Mouse (Mus musculus): ENCODE data around the gene Mrpl22.
A peak's percentile ranks its signal among the peaks of the same experiment; 100 is the strongest.
"Not testable (repeated sequence)": the region's sequence is repeated elsewhere in the genome, so short reads cannot be mapped to it uniquely, and the experiment has no call there.

Mrpl22 gene

DNA sequence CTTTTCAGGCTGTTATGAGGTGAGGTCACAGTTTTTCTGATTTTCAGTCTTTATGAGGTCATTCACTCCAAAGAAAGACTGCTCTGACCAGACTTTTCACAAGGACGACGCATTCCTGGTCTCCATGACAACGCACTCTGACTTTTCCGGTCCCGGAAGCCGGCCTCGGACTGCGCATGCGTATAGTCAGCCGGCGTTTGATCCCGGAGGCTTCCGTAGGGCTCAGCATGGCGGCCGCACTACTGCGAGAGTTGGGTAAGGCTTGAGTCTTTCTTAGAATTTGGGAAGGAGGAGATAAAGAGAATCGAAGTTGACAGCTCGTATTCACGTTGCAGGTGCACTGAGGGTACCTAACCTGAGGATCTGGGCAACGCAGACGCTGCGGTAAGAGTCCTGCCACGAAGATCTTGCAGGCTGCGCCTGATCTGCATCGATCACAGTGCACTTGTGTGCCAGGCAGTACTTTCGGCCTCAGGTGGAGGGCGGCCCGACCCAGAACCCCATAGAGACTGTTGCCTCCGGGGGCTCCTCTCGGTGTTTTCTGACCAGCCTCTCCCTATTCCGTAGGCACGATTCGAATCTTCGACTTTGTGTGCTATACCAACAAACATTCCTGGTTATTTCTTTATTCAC lies at the start of gene Mrpl22:
Gene Mrpl22, plus strand, starts transcription at position 203 of the 633 bp plus-strand sequence.
- DNase-seq, result peak; percentile 95 to 97

DNA sequence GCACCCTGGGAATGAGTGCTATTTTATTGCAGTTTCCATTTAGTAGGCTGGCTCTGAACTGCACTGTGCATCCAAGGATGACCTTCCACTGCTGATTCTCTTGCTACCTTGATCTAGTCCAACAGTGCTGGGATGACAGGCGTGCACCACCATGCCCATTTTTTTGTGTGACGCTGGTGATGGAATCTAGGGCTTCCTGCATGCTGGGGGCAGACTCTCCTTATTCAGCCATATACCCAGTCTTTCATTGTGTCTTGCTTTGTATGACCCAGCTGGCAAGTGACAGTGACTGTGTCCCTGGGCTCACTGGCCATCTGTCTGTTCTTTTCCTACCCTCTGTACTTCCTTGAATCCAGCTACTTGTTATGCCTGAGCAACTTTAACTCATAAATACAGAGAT lies 47.8 kb upstream of the Mrpl22 start:
- DNase-seq, result no peak

DNA sequence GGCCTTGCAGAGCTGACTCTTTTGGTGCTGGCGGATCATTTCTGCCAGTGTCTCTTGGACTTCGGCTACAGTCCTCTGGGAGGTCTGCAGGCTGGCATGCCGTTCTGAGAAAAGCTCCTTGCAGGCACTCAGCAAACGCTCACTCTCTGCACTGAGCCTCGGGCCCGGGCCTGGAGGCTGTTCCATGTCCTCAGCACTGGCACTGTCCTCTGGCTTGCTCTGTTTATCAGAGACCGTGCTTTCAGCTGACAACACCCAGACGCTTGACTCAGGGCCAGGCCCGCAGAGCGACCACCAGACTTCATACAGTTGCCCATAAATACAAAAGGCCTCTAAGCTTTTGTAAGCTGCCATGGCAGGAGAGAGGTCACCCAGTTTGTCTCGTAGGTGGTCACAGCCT lies 46.4 kb upstream of the Mrpl22 start:
- DNase-seq, result no peak

DNA sequence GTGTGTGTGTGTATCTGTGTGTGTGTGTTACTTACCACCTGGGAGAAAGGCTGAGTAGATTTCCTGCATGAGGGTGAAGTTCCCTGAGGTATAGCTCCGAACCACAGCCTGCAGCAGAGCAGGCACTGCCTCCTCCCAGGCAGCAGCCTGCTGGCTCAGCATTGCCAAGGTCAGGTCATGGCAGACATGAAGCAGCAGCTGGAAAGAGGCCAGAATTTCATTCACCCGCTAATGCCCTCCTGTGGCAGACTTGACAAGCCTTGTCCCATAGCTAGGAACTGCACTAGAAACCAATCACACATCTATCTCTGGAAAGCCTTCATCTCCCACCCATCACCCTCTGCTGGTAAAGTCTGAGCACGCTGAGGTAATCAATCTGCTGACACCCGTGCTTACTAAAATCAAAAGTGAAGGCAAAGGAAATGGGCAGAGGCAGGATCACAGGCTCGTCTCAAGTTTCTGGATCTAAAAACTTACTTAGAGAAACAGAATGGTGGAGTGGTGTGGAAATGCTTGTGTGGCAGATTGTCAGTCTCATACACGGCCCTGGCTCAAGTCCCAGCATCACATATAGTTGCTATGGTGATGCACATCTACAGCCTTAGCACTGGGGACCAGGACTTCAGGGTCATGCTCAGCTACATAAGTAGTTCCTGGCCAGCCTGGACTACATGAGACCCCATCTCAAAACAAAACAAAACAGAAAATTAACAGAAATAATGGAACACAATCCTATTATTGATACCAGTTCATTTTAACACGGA lies 44.9 kb upstream of the Mrpl22 start:
- peak; percentile 35 to 54 for DNase-seq

DNA sequence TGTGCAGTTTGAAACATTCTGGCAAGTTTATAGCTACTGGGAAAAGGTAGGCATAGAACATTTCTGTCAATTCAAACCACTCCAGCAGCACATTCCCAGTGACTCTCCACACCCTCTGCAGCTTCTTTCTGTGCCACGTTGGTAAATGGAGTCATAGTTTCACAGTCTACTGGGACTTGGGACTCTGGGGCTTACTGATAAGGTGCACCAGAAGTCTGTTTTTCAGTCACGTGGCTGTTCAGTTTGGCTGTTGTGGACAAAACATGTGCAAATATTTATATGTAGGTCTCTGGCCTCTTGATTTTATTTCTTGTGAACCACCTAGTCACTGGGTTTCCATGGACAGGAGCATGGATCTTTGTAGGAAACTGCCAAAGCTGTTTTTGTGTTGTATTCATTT lies 43.9 kb upstream of the Mrpl22 start:
- no peak for DNase-seq

DNA sequence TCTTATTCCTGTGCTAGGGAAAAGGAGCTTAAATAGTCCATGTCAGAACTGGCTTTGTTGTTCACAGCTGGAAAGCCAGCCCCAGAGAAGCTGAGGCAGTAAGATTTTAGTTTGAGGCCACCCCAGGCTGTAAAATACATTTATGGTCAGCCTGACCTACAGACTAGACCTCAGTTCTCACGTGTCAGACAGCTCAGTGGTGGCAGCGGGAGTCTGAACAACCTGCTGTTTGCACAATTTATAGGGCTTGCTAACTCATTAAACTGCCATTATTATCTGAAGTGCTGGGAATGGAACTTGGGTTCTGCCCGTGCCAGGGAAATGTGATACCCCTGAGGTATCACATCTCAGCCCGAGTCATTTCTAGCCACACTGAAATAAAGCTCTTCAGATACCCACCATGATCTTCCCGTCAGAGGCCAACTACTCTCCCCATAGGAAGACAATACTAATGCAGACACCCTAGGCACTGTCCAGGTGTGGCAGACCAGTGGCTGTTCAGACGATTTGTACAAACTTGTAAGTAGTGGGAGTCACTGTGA lies 42.1 kb upstream of the Mrpl22 start:
- DNase-seq, result no peak

DNA sequence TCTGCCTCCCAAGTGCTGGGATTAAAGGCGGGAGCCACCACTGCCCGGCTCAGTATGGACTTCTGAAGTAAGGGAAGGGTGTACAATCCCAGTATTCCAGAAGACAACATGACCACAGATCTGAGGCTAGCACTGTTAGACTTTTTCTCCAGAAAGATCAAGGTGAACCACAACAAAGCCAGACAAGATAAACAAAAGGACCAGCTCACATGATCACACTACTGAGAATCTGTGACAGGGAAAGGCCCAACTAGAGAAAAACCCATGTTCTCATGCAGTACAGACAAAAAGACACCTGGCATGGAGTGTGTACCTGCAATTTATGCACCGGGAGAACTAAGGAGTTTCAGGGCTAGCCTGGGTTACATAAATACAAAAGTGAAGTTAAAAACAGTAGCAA lies 39.4 kb upstream of the Mrpl22 start:
- DNase-seq, result no peak

DNA sequence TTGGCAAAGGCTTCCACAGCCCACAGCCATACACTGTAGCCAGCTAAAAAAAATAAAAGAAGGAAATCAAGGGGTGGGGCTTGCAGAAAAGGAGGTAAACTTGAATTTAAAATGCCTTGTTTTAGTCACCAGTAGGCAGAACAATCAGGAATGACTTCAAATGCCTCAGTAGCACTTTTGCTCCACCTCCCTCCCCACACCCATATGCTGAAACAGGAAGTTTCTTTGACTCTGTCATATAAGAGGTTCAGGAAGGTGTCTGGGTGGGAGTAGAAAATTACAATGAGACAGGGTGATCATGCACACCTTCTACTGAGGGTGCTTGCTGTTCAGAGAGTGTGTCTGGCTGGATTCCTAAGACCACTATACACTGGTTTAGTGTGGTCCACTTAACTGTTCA lies 36.6 kb upstream of the Mrpl22 start:
- DNase-seq, result no peak

DNA sequence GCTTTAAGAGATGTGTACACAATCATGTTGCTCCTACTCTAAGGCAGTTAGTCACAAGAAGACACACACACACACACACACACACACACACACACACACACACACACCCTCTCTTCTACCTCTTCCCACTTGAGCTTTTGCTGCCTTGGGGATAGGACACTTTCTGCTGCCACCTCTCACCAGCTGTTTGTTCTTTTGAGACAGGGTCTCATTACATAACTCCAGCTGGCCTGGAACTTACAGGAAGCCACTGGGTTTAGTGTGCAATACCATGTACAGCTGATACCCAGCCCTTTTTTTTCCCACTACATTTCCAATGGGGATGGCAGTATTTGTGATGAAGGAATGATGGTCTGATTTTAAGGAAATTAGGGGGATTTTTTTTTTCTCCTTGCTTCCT lies 36.2 kb upstream of the Mrpl22 start:
- no peak for DNase-seq

DNA sequence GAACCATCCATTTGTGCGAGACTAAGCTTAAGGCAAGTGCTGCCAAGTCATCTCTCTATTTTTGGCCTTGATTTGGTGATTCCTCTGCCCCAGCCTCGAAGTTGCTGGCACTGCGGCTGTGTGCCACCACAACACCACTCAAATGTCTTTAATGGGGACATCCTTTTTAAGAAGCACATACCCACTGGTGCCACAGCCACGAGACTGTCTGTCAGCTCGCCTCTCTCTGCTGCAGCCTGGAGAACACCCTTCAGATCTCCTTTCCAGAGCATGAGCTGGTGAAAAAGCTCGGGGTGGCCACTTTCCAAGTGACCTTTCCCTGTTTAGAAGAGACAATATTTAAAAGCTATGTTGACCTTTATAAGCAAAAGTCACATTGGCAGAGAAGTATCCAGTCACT lies 34.8 kb upstream of the Mrpl22 start:
- no peak for DNase-seq

DNA sequence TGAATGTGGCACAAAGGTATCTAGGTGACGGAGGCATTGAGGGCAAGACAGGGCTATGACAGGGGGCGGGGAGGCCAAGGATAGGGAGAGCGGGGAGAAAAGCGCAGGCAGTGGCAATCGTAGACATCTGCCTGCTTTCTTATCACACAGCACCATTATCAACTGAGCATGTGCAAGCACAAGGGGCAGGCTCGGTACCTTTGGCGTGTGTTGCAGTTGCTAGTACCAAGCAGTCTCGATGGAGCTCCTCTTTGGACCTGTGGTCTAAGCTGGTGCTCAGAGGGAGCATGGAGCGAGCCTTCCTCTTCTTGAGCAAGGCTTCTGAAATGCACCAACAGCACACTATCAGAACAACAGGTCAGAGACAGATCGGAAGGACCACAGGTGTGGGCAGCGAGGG lies 32.6 kb upstream of the Mrpl22 start:
- DNase-seq, result no peak

DNA sequence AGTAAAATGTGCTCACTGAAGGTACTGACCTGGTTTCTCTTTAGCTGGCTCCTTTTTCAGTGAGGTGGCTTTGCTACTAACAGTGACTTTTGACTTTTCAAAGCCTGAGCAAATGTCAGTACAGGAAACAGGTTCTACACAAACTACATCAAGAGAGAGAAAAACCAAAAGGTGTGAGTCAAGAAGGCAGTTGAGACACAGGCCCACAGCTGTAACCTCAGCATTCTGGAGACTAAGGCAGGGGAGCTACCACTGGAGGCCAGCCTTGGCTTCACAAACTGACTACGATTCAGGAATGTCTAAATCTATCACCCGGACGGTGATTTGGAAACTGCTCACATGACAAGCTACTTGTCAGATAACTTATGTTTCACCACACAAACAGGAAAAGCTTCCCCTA lies 32.0 kb upstream of the Mrpl22 start:
- DNase-seq, result no peak

DNA sequence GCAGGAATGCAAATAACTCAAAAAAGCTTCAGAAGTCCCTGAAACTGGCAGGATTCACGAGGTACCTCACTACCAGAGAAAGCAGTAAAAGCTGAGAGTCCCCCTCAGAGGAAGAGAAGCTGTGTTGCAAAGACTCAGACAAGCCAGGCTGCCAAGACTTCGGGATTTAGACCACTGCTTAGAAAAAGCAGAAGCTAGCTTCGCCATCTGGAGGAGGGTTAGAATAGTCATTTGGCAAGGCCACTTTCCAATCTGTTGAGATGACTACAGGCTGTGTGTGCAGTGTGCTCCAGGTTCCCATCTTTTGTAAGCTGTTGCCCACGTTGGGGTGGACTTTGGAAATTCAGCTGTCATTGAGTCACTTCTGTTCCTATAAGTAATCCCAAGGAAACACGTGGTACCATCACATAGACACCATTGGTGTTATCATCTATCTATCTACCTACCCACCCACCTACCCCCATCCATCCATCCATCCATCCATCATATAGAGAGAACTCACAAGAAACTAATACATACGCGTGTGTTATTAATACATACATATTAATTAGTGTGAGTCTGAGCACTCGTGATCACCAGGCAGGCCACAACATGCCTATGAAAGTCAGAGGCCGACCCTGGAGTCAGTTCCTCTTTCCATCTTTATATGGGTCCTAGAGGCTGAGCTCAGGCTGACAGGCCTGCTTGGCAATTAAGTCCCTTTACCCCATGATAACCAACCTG lies 27.6 kb upstream of the Mrpl22 start:
- no peak for DNase-seq

DNA sequence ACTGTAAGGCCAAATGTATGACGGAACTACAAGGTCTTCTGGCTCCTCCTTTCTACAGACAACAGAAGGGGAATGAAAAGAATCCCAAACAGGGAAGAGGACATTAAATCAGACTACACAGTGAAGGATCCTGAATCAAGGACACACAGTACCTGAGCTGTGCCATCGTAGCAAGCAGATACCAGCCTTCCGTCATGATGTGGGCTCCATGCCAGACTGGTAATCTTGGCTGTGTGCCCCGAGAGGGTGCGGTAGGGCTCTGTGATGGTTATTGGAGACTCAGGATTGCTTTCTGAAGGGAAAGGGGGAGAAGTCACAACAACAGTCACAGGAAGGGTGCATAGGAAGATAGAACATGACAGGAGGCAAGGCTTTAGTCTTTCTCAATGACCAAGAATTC lies 25.2 kb upstream of the Mrpl22 start:
- no peak for DNase-seq

DNA sequence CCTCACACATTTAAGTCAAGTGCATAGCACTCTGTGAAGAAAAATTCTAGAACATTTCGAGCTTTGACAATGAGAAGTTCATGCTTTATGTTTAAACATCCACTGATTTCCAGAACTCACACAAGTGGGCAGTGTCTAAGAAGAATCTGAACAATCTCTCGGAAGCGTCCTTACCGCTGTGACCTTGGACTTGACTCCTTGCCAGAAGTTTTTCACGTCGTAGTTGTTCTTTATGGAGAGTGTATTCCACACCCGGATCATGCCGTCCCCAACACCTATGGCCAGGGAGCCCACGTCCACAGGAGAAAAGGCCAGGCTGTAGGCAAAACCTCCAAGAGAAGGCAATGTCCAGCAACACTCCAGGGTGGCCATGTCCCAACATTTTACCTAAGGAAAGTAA lies 16.0 kb upstream of the Mrpl22 start:
- no peak for DNase-seq

DNA sequence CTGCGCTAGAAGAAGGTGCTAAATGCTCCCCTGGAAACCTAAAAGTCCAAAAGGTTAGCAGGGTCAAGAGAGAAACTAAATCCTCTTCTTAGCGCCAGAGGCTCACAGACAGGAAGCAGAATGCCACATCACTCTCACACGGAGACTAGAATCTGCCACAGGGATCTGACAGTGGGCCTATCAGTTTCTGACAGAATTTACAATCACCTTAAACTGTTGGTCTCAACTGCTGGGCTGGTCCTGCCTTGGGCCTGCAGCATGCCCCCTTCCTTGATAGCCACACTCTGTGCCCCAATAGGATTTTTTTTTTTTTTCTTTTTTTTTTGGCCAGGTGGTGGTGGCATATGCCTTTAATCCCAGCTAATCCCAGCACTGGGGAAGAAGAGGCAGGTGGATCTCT lies 14.6 kb upstream of the Mrpl22 start:
- no peak for DNase-seq

DNA sequence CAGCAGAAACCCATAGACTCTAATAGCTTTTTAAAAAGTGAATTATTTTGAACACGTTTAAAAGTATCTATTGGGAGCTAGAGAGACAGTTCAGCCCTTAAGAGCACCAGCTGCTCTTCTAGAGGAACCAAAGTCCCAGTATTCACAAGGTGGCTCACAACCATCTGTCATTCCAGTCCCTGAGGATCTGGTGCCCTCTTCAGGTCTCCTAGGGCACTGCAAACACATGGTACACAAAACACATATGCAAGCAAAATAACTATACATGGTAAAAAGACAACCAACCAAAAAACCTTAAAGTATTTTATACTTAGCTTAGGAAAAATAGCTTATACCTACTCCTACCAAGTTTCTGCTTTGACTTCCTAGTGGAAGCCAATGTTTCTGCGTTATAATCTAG lies 6.4 kb upstream of the Mrpl22 start:
- DNase-seq, result no peak

DNA sequence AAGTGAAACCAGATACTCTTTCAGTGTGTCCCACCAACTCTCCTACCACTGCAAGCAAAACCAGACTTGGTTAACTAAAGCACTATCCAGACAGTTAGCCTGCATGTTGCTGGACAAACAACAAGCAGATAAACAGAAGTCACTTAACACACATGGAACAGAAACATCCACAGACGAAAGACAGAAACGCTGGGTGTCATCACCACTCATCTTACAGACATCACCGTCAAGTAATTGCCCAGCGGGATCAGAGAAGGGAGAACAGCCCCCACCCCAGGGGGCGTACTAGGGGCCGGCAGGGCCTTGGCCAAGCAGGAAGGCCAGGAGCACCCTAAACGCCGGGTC lies 3.7 kb upstream of the Mrpl22 start:
- DNase-seq, result no peak

DNA sequence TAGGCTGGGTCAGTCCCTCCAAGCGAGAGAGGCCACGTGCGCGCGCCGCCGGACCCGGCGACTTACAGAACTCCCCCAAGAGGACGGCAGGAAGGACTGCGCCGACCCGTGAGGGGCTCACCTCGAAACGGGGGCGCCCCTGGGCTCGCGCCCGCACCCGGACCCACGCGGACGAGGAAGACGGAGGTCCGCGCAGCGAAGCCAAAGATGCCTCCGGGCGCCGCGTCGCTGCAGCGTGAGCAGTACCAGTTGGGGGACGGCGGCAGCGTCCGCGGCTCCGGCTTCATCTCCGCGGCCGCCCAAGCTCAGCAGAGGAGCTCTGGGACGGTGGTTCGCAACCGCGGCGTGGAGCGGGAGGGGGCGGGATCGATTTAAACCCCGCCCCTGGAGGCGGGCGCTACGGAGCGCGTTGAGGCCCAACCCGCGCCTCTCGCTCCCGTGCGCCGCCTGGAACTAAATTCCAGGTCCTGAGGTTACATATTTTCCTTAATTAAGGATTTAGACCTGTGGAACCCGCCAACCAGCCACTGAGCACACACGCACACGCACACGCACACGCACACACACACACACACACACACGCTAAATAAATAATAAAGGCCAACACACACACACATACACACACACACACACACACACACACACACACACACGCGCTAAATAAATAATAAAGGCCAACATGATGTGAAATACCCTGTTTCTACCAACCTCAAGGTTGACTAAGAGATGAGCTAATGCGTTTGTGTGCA lies 3.1 kb upstream of the Mrpl22 start, which contains the start of gene Gemin5:
Gene Gemin5, minus strand, starts transcription at position 373 of the 749 bp plus-strand sequence.
- DNase-seq, result peak; percentile 78 to 80

DNA sequence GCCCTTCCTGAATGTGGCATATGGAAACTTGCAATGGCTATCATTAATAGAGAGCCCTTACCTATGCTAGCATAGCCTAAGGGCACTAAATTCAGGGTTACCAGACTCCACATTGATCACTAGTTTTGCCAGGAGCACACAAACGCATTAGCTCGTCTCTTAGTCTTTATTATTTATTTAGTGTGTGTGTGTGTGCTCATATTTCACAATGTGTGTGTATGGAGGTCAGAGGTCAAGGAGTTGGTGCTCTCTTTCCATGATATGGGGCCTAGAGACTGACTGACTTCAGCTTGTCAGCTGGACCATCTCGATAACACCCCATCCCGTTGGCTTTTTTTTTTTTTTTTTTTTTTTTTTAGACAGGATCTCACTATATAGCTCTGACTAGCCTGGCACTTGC lies 1.8 kb upstream of the Mrpl22 start:
- DNase-seq, result no peak

DNA sequence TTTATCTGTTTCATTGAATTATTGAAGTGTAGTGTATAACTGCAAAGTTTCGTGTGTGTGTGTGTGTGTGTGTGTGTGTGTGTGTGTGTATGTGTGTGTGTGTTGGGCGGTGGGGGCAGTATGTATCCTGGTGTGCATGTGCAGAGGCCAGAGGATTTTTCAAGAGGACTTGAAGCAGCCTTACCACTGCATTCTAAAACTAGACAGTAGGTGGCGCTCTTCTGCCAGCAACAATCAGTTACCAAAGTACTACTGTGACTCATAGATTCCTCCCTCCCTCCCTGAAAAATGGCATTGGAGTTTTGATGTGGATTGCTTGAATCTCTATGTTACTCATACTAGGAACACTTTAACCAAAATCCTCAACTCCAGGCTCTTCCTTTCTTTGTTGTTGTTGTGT lies 8.1 kb downstream of the Mrpl22 start:
- DNase-seq, result peak; percentile 71 to 80

DNA sequence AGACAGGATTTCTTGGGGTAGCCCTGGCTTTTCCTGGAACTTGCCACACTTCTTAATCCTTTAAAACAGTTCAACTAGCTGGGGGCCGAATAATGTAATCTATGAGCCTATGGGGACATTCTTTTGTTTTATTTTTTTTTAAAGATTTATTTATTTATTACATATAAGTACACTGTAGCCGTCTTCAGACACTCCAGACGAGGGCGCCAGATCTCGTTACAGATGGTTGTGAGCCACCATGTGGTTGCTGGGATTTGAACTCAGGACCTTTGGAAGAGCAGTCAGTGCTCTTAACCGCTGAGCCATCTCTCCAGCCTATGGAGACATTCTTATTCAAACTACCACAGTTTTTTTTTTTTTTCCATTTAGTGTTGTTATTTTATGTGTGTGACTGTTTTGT lies 8.5 kb downstream of the Mrpl22 start:
- not testable (repeated sequence) for DNase-seq

DNA sequence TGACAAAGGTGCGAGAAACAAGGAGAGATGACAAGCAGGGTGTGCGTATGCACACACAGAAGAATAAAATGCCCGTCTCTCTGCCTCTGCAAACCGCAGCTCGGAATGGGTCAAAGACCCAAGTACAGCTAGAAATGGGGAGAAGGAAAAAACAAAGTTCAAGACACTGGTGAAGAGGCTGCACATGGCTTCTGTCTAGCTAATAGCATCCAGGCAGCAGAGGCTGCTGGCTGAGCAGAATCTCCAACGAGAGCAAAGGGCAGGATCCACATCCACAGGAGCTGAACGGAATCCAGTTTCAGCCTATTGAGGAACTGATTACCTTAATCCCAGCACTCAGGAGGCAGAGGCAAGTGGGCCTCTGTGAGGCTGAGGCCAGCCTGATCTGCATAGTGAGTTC lies 9.3 kb downstream of the Mrpl22 start:
- no peak for DNase-seq
